Mouse (Mus musculus): ENCODE measurements around the gene Elobl. TPM values are rescaled to one million over a fixed set of nuclear protein-coding genes. Genes with fewer than 3 reads are reported as not detected.

Gene Elobl
- total and polyA plus RNA-seq, 3 experiments = not detected

GRCm38 (mm10) chr11:88941489-88941888 is 25.2 kb downstream of the Elobl start:
- Histone ChIP-seq H3K4me2 (ENCODE audit: insufficient read depth, low read depth, poor library complexity, severe bottlenecking) (no peak overlapping the region), H3K4me1 (ENCODE audit: control insufficient read depth in 1 of 2, insufficient read depth in 2 of 2) (peaks cover 0 to 8% of the 10 kb centered on the region in 2 experiments; a peak in 2 of 4 replicates), H3K27me3 (replicated peaks) (no peaks in the 10 kb centered on the region), H3K36me3 (replicated peaks in 1 of 2; ENCODE audit: control insufficient read depth in 1 of 2, insufficient read depth in 1 of 2, low read length in 1 of 2) (peaks cover 70 to 89% of the 10 kb centered on the region in 2 experiments), H3K9me3 (replicated peaks; ENCODE audit: low read length) (peaks cover 2% of the 10 kb centered on the region), H3K79me2 (replicated peaks; ENCODE audit: control insufficient read depth, extremely low read depth, insufficient read depth, poor library complexity, severe bottlenecking) (no peaks in the 10 kb centered on the region), H3K4me3 (replicated peaks in 1 of 3; ENCODE audit: low read depth in 2 of 3, low read length in 2 of 3, poor library complexity in 1 of 3) (no peak overlapping the region), H3K27ac (ENCODE audit: insufficient read depth, low read depth) (no peak overlapping the region), H3K9ac (ENCODE audit: insufficient read depth, low read depth) (no peak overlapping the region)
- DNase-seq (ENCODE audit: extremely low read depth) = no peak
- TF ChIP-seq POLR2A (IDR thresholded peaks at IDR 0.05; ENCODE audit: low read depth, low read length) = no peak
- no peak for TF ChIP-seq NELFE (IDR thresholded peaks at IDR 0.05; ENCODE audit: low read depth, low read length)
- no peak for TF ChIP-seq RCOR1 (conservative IDR thresholded peaks at IDR 0.05; ENCODE audit: low read depth, low read length)
- TF ChIP-seq ZC3H11A (IDR thresholded peaks at IDR 0.05; ENCODE audit: low read depth, low read length) = no peak
- TF ChIP-seq E2F4 (IDR thresholded peaks at IDR 0.05; ENCODE audit: insufficient replicate concordance, low read depth, low read length) = no peak
- TF ChIP-seq TBP (conservative IDR thresholded peaks at IDR 0.05; ENCODE audit: low read depth, low read length) = no peak
- no peak for TF ChIP-seq ZKSCAN1 (IDR thresholded peaks at IDR 0.05; ENCODE audit: borderline replicate concordance, low read depth, low read length)
- TF ChIP-seq SIN3A (IDR thresholded peaks at IDR 0.05; ENCODE audit: low read length) = no peak
- no peak for TF ChIP-seq JUND (conservative IDR thresholded peaks at IDR 0.05; ENCODE audit: low read depth, low read length)
- TF ChIP-seq MAFK (IDR thresholded peaks at IDR 0.05; ENCODE audit: insufficient replicate concordance, low read length) = no peak
- dilution Hi-C loops (cut with MboI; ENCODE audit: extremely low pct_ligation_motif_present, extremely low pct_unique_long_range_greater_than_20kb, low sequenced_read_pairs) = no loop called here
- in situ Hi-C loops (cut with MboI; ENCODE audit: low pct_ligation_motif_present, low pct_unique_long_range_greater_than_20kb, low sequenced_read_pairs) = no loop called here

- H3K9me3 ChIP-seq (replicated peaks; ENCODE audit: low read length) = peaks cover 2% of the 10 kb centered on the region
- dilution Hi-C loops (cut with MboI; ENCODE audit: extremely low pct_ligation_motif_present, extremely low pct_unique_long_range_greater_than_20kb, low sequenced_read_pairs) (no loop called here), in situ Hi-C loops (cut with MboI; ENCODE audit: low pct_ligation_motif_present, low pct_unique_long_range_greater_than_20kb, low sequenced_read_pairs) (no loop called here)
- no peak overlapping the region for H3K4me2 ChIP-seq (ENCODE audit: insufficient read depth, low read depth, poor library complexity, severe bottlenecking)
- no peaks in the 10 kb centered on the region for H3K4me1 ChIP-seq (ENCODE audit: control insufficient read depth in 1 of 2, insufficient read depth in 2 of 2)
- H3K36me3 ChIP-seq (replicated peaks in 1 of 2; ENCODE audit: control insufficient read depth in 1 of 2, insufficient read depth in 1 of 2, low read length in 1 of 2) = peaks cover 70 to 89% of the 10 kb centered on the region in 2 experiments
- no peak overlapping the region for H3K9ac ChIP-seq (ENCODE audit: insufficient read depth, low read depth)
- no peak for TF ChIP-seq JUN (IDR thresholded peaks at IDR 0.05; ENCODE audit: insufficient read depth, low read depth, low read length)
- no peak for TF ChIP-seq TBP (conservative IDR thresholded peaks at IDR 0.05; ENCODE audit: low read depth, low read length)
- TF ChIP-seq NELFE (IDR thresholded peaks at IDR 0.05; ENCODE audit: low read depth, low read length) = no peak
- TF ChIP-seq ZKSCAN1 (IDR thresholded peaks at IDR 0.05; ENCODE audit: borderline replicate concordance, low read depth, low read length) = no peak
- TF ChIP-seq CHD2 (IDR thresholded peaks at IDR 0.05; ENCODE audit: low read length) = no peak
- no peak for TF ChIP-seq USF1 (IDR thresholded peaks at IDR 0.05; ENCODE audit: low read depth, low read length)
- TF ChIP-seq MAFK (IDR thresholded peaks at IDR 0.05; ENCODE audit: insufficient replicate concordance, low read length) = no peak
- no peak for TF ChIP-seq ZC3H11A (IDR thresholded peaks at IDR 0.05; ENCODE audit: low read depth, low read length)
- no peak for TF ChIP-seq RAD21 (IDR thresholded peaks at IDR 0.05; ENCODE audit: low read depth, low read length)
- TF ChIP-seq UBTF (IDR thresholded peaks at IDR 0.05; ENCODE audit: low read depth, low read length) = no peak
- TF ChIP-seq MXI1 (IDR thresholded peaks at IDR 0.05; ENCODE audit: low read depth, low read length) = no peak
- TF ChIP-seq POLR2AphosphoS2 (IDR thresholded peaks at IDR 0.05; ENCODE audit: low read depth, low read length) = no peak
- H3K4me3 ChIP-seq (replicated peaks in 1 of 3; ENCODE audit: low read depth in 2 of 3, low read length in 2 of 3, poor library complexity in 1 of 3) = no peak overlapping the region
- H3K27ac ChIP-seq (ENCODE audit: insufficient read depth, low read depth) = no peak overlapping the region
- no peaks in the 10 kb centered on the region for H3K27me3 ChIP-seq (replicated peaks)
- no peaks in the 10 kb centered on the region for H3K79me2 ChIP-seq (replicated peaks; ENCODE audit: control insufficient read depth, extremely low read depth, insufficient read depth, poor library complexity, severe bottlenecking)
- DNase-seq (ENCODE audit: extremely low read depth) = no peak
These were observed 27.1 kb downstream of the Elobl start for GRCm38 (mm10) chr11:88939634-88940033.

All from CH12.LX (cell line).